Mouse (Mus musculus) kidney, adult 9 months (tissue): ENCODE data around the gene Rusc2.
A peak's percentile ranks its signal among the peaks of the same experiment; 100 is the strongest.

ENCODE experiments used
- DNase-seq: peaks from one replicate; pipeline ENCODE4 v3.0.0; 2022

The Rusc2 gene

GRCm38 (mm10) chr4:43417269-43418062, 35.7 kb downstream of the Rusc2 start:
- DNase-seq = no peak

DNA sequence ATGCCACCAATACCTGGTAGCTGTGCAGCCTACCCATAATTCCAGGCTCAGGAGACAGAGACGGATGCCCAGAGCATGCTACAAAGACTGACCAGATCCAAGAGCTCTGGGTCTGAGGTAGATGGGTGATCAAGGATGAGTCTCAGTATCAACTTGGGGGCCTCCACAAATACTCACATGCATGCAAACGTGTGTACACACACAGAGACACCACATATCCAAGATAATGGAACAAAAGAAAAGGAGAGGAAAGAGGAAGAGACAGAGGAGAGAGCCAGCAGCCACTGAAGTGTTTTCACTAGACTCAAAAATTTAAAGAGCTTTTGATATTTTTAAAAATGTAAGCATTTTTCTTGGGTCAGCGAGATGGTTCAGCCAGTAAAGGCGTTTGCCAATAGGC, 36.7 kb downstream of the Rusc2 start:
- DNase-seq = no peak

GRCm38 (mm10) chr4:43418973-43419656, 37.3 kb downstream of the Rusc2 start:
- peak; percentile 70 for DNase-seq

- DNase-seq = no peak
These were observed 38.1 kb downstream of the Rusc2 start for GRCm38 (mm10) chr4:43419801-43420281.

- peak; percentile 91 for DNase-seq
These were observed 38.5 kb downstream of the Rusc2 start for GRCm38 (mm10) chr4:43420305-43420704.

- DNase-seq = no peak
These were observed 40.0 kb downstream of the Rusc2 start for GRCm38 (mm10) chr4:43421632-43422240.

DNA sequence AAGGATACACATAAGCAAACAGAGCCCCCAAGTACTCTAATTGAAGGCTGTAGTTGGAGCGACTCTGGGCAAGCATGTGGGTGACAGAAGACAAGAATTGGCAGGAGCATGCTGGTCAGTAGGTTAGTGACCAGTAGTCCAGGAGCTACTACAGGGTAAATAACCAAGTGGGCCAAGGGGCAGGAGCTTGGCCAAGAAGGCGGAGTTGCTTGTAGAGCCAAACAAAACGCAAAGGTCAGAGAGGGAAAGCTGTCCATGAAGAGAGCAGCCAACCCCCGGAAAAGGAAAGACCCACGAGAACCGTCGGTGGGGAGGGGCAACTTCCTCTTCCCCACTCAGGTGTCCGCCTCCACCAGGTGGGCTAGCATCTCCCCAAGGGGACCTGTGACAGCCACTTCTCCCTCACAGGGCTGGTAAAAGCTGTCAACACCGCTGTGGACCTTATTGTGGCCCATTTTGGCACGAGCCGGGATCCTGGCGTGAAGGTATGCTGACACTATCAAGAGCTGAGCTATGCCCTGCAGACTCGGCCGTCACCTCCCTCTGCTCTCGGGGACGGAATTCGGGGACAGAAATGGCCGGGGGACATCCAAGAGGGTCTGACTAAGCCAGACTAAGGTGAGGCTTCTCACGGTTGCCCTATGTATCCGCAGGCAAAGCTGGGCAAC, 41.6 kb downstream of the Rusc2 start:
- peak; percentile 90 for DNase-seq

DNA sequence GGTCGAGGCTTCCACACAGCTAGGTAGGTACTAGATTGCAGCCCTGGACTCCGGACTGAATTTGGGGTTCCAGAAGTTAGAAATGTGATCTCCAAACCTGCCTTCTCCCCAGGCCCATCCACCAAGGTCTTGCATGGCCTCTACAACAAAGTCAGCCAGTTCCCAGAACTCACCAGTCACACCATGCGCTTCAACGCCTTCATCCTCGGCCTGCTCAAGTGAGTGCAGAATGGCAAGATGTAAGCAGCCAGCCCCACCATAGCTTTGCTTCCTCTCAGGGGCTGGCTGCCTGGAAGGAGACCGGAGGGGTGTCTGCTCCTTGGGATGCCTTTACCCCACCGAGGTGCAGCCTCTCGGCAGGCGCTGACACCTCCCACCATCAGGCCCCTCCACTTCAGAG, 42.3 kb downstream of the Rusc2 start:
- DNase-seq = no peak

DNA sequence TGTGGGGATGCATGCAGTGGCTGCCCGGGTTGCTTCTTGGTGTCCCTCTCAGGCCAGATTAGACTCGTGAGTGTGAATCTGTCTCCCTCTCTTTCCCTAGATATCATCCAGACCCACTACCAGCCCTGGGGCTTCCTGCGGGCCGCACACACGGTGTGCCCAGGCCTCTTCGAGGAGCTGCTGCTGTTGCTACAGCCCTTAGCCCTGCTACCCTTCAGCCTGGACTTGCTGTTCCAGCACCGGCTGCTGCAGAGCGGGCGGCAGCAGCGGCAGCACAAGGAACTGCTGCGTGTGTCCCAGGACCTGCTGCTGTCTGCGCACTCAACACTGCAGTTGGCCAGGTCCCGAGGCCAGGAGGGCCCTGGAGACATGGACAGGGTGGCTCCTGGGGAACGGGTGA, 43.4 kb downstream of the Rusc2 start:
- DNase-seq = no peak

DNA sequence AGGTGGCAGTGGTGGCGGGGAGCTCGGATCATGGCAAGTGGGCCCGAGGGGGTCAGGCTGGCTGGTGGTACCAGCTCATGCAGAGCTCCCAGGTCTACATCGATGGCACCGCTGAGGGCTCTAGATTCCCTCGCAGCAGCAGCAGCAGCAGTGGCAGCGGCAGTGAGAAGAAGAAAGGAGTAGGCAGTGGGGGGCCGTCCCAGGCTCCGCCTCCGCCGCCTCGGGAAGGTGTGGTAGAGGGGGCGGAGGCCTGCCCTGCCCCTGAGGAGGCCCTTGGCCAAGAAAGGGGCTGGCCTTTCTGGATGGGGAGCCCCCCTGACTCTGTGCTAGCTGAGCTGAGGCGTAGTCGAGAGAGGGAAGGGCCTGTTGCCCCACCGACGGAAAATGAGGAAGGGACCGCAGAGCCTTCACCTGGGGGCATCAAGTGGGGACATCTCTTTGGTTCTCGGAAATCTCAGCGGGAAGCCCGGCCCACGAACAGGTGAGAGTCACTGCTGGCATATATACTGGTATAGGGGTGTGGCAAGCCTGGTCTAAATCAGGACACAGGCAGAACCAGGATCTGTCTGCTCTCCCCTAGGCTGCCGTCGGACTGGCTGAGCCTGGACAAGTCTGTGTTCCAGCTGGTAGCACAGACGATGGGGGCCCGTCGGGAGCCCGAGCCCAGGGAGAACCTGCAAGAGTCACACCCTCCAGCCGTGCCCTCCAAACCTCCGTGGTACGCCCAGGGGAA, 44.0 kb downstream of the Rusc2 start:
- DNase-seq = no peak

GRCm38 (mm10) chr4:43426487-43426886, 44.7 kb downstream of the Rusc2 start:
- no peak for DNase-seq

GRCm38 (mm10) chr4:43427501-43428179, 45.9 kb downstream of the Rusc2 start:
- DNase-seq = no peak

- DNase-seq = peak; percentile 52
These were observed 46.5 kb downstream of the Rusc2 start for GRCm38 (mm10) chr4:43428180-43428861.

GRCm38 (mm10) chr4:43428946-43429345, 47.2 kb downstream of the Rusc2 start, which contains the start of gene Fam166b:
Gene Fam166b (minus strand): TSS chr4:43429134.
- DNase-seq = no peak

GRCm38 (mm10) chr4:43431690-43432089, 49.9 kb downstream of the Rusc2 start:
- peak; percentile 91 for DNase-seq

DNA sequence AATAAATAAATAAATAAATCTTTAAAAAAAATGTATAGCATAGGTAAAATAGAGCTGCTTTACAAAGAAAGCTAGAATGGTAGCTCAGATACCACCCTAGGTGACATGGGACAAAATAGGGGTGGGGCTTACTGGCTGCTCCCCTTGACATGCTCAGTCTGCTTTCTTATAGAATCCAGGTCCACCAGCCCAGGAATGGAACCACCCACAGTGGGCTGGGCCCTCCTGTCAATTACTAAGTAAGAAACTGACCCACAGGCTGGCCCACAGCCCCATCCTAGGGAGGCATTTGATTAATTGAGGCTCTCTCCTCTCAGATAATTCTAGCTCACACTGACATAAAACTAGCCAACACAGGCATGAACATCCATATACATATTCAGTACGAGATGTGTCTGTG, 51.1 kb downstream of the Rusc2 start:
- DNase-seq = no peak

- DNase-seq = peak; percentile 37
These were observed 59.9 kb downstream of the Rusc2 start, which contains the start of gene Tesk1 for GRCm38 (mm10) chr4:43441639-43442038. Gene Tesk1 (plus strand): TSS chr4:43441939.

DNA sequence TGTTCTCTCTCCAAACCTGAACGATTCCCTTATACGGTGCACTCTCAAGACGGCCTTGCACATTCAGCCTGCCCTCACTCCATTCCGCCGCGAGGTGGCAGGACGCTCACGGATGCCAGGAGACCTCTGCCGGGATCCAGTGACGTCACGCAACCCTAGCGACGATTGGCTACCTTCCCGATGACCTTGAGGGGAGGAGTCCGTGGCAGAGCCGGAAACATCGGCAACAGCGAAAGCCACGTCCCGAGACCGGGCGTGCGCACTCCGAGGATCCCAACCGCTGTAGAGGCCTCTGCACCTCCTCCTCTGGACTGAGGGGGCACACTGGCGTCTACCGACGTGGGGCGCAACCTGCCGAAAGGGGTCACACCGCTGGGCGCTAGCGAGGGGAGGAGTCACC, 60.3 kb downstream of the Rusc2 start:
- peak; percentile 100 for DNase-seq

DNA sequence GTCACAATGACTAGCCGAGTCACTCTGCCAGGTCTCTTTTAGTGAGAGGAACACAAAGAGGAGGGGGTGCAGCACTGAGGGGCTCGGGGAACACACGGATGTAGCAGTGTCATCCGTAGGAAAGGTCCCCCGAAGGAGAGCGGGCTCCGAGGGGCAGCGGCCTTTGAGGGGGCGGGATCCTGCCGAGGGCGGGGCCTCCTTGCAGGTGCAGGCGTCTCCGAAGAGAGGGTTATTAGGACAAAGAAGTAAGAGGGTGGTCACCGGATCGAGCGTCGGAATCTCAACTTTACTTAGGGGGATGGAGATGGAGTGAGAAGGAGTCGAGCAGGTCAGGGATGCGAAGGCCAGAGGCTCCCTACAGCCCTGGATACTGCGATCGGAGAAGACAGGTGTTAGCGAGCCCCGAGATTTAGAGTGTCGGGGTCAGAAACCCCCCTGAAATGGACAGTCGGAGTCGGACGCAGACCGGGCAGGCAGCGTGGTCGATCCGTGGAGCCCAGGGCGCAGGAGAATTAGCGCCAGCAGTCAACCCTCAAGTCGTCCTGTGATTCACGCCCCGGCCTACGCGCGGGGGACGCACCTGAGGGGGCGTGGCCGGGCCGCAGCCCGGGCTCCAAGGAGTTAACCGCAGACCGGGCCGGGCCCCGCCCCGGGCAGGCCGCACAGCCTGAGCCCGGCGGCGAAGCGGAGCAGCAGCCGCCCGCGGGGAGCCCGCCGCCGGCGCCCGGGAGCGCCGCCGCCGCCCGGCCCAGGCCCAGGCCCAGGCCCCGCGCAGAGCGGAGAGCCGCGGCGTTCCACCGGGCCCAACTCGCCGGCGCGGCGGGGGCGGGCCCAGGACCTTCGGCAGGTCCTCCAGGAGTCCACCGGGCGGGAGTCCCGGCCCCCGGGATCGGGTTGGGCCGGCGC, 60.9 kb downstream of the Rusc2 start:
- peak; percentile 84 for DNase-seq

- no peak for DNase-seq
These were observed 61.7 kb downstream of the Rusc2 start for GRCm38 (mm10) chr4:43443511-43443910.
